Mouse (Mus musculus) liver, embryonic 16.5 days (tissue): ENCODE results near the gene Cnih3. TPM values are rescaled to one million over a fixed set of nuclear protein-coding genes. Genes with fewer than 3 reads are reported as not detected.

Source experiments
- ATAC-seq: fragments of 200-750 bp; cut with Nextera tagmentation; 2 replicates; pipeline ENCODE4 v1.8.0; 2017; ENCODE audit warnings: low read depth, mild to moderate bottlenecking, moderate number of reproducible peaks, moderate library complexity
- H3K27ac ChIP-seq: fragments of 300-500 bp; sonication (generic); 2 replicates; pipeline ENCODE4 v1.5.1; 2014; ENCODE audit warnings: mild to moderate bottlenecking, low read length
- H3K27me3 ChIP-seq: fragments of 300-500 bp; sonication (generic); 2 replicates; pipeline ENCODE4 v1.6.1; 2014; ENCODE audit warnings: low read depth, low read length, mixed read lengths; ENCODE audit not compliant: control insufficient read depth, insufficient read depth
- H3K36me3 ChIP-seq: fragments of 300-500 bp; sonication (generic); 2 replicates; pipeline ENCODE4 v1.6.1; 2014; ENCODE audit warnings: mild to moderate bottlenecking; ENCODE audit not compliant: control insufficient read depth, insufficient read depth
- H3K4me1 ChIP-seq: fragments of 300-500 bp; sonication (generic); 2 replicates; pipeline ENCODE4 v1.6.1; 2014; ENCODE audit warnings: low read depth, low read length, mixed read lengths; ENCODE audit not compliant: control insufficient read depth
- H3K4me2 ChIP-seq: fragments of 300-500 bp; sonication (generic); 2 replicates; pipeline ENCODE4 v1.6.1; 2014; ENCODE audit warnings: low read depth, low read length, mixed read lengths
- H3K4me3 ChIP-seq: fragments of 300-500 bp; sonication (generic); 2 replicates; pipeline ENCODE4 v1.5.1; 2014; ENCODE audit warnings: low read depth, mild to moderate bottlenecking, low read length
- H3K9ac ChIP-seq: fragments of 300-500 bp; sonication (generic); 2 replicates; pipeline ENCODE4 v1.6.1; 2014; ENCODE audit warnings: low read depth, low read length
- H3K9me3 ChIP-seq: fragments of 300-500 bp; sonication (generic); replicated peaks from 2 replicates; pipeline ENCODE4 v1.6.1; 2016; ENCODE audit warnings: low read length; ENCODE audit not compliant: control insufficient read depth
- WGBS: fragments of 180-500 bp; shearing (Covaris S2); extraction: QIAGEN DNeasy Blood & Tissue Kit; methylation state at CpG from one replicate; pipeline ENCODE4 v1.1.7; 2014; ENCODE audit not compliant: insufficient replicate concordance; 5-methylcytosine and 5-hydroxymethylcytosine counted together
- polyA plus RNA-seq: library from polyadenylated mRNA; unstranded; fragments of >200 nt; fragmentation: Nextera tagmentation; extraction: Ambion mirVana; gene quantifications from 2 replicates; pipeline ENCODE4 v1.2.1, GENCODE M21; 2015

Gene Cnih3
- polyA plus RNA-seq, 1 experiment from 2014 or later: not detected

DNA sequence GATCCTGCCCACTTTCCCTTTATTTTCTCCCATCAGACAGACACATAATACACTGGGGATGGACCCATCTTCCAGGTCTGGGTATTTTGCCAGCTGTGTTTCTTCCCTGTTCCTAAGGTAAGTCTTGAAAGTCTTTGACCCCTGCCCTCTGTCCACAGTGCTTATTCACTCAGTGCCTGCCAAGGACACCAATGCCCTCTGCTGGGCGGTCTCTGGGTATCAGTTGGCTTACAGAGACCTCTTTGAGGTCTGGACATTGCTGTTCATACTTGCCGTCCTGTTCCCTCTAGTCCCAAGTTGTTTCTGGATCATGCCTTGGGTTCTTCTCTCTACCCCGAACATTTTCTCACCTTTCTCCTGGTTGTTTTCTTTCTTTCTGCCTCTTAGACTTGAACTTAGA lies 8.3 kb downstream of the Cnih3 start:
- H3K36me3 ChIP-seq: no peaks in the 10 kb centered on the region
- WGBS: 57% methylated on average over 3 of the region's 3 CpGs
- H3K4me3 ChIP-seq: no peak overlapping the region
- H3K27me3 ChIP-seq: peaks cover 15% of the 10 kb centered on the region
- H3K9me3 ChIP-seq: no peaks in the 10 kb centered on the region
- H3K4me2 ChIP-seq: no peak overlapping the region
- H3K4me1 ChIP-seq: no peaks in the 10 kb centered on the region
- no peak overlapping the region for H3K27ac ChIP-seq
- H3K9ac ChIP-seq: no peak overlapping the region
- ATAC-seq: no peak

GRCm38 (mm10) chr1:181364025-181364424 lies 11.6 kb downstream of the Cnih3 start:
- no peaks in the 10 kb centered on the region; the same call in 1 of the 2 replicates for H3K4me1 ChIP-seq
- peaks cover 19% of the 10 kb centered on the region for H3K27me3 ChIP-seq
- no peak overlapping the region for H3K4me3 ChIP-seq
- H3K9me3 ChIP-seq: no peaks in the 10 kb centered on the region
- 49% methylated on average over 4 of the region's 4 CpGs for WGBS
- no peaks in the 10 kb centered on the region for H3K36me3 ChIP-seq
- no peak overlapping the region for H3K27ac ChIP-seq
- no peak overlapping the region for H3K9ac ChIP-seq
- ATAC-seq: no peak
- H3K4me2 ChIP-seq: no peak overlapping the region

- WGBS: 69% methylated on average over 3 of the region's 3 CpGs
- H3K9me3 ChIP-seq: no peaks in the 10 kb centered on the region
- H3K27ac ChIP-seq: no peak overlapping the region
- no peak overlapping the region for H3K9ac ChIP-seq
- H3K27me3 ChIP-seq: peaks cover 23% of the 10 kb centered on the region
- H3K36me3 ChIP-seq: no peaks in the 10 kb centered on the region
- ATAC-seq: no peak
- H3K4me1 ChIP-seq: peaks cover 6% of the 10 kb centered on the region; the same call in 1 of the 2 replicates
- H3K4me3 ChIP-seq: no peak overlapping the region
- H3K4me2 ChIP-seq: no peak overlapping the region
Observed at GRCm38 (mm10) chr1:181365376-181365775, 12.9 kb downstream of the Cnih3 start.

DNA sequence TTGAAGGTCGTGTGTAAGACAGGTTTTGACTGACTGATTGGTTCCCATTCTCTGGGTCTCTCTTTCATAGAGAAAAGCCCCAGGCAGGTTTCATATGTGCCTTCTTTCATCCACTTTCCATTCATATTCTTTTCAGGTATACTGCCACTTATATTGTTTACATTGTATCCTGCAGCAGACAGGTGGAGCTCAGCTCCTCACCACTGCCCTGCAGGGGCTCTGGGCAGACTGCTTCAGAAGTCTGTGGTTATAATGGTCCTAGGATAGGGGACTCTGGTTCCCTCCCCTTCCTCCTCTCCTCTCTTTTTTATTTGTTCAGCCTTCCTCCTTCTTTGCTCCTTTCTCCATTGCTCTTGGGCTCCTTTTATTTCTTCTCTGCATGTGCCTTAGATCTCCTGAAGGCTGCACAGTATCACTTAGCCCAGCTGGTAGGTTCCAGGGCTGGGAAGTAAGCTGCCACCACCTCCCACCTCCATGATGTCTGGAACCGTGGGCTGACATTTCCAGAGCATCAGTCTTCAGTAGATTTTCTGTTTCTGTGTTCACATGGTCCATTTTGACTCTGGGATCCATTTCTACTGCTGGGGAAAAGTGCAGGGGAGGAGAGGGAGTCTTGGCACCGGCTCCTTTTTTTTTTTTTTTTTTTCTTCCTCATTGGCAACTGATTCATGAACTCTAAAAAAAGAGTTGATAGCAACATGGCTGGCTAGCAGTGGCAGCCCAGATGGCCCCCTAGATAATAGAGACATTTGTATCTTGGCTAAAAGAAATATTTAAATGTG lies 16.6 kb downstream of the Cnih3 start:
- H3K4me1 ChIP-seq: peaks cover 18% of the 10 kb centered on the region
- peaks cover 30% of the 10 kb centered on the region for H3K27me3 ChIP-seq
- no peak overlapping the region for H3K4me2 ChIP-seq
- 15% methylated on average over 3 of the region's 3 CpGs for WGBS
- H3K36me3 ChIP-seq: no peaks in the 10 kb centered on the region
- H3K4me3 ChIP-seq: no peak overlapping the region
- H3K9ac ChIP-seq: no peak overlapping the region
- H3K27ac ChIP-seq: no peak overlapping the region
- no peaks in the 10 kb centered on the region for H3K9me3 ChIP-seq
- no peak for ATAC-seq

GRCm38 (mm10) chr1:181370370-181370769 lies 17.9 kb downstream of the Cnih3 start:
- no peak for ATAC-seq
- H3K27me3 ChIP-seq: peaks cover 30% of the 10 kb centered on the region

DNA sequence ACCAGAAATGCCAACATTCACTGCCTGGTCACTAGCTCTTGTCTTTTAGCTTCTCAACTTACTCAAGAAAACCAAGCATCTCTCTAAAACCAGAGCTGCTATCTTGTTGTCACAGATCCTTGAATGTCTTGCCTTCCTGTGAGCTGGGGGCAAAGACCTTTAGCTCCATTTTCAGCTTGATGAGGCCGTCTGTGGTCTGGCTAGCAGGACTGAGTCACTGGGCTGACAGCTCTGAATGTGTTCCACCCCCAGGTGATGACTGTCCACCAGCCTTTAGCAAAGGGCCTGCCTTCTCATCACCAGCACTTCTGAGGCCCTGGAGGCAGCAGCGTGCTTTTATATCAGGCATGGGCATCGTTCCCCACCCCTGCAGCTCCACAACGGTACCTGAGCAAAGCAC lies 18.8 kb downstream of the Cnih3 start:
- peaks cover 30% of the 10 kb centered on the region for H3K4me1 ChIP-seq
- H3K27me3 ChIP-seq: peaks cover 33% of the 10 kb centered on the region
- H3K36me3 ChIP-seq: no peaks in the 10 kb centered on the region
- no peak overlapping the region for H3K4me2 ChIP-seq
- ATAC-seq: no peak
- no peak overlapping the region for H3K4me3 ChIP-seq
- no peak overlapping the region for H3K27ac ChIP-seq
- H3K9ac ChIP-seq: no peak overlapping the region
- 33% methylated on average over 4 of the region's 4 CpGs for WGBS
- H3K9me3 ChIP-seq: no peaks in the 10 kb centered on the region

More at GRCm38 (mm10) chr1:181370370-181370769, 17.9 kb downstream of the Cnih3 start:
- WGBS: 44% methylated on average over 3 of the region's 3 CpGs
- Histone ChIP-seq H3K27ac (no peak overlapping the region), H3K4me1 (peaks cover 29% of the 10 kb centered on the region), H3K9me3 (no peaks in the 10 kb centered on the region), H3K9ac (no peak overlapping the region), H3K36me3 (no peaks in the 10 kb centered on the region), H3K4me3 (no peak overlapping the region), H3K4me2 (no peak overlapping the region)

DNA sequence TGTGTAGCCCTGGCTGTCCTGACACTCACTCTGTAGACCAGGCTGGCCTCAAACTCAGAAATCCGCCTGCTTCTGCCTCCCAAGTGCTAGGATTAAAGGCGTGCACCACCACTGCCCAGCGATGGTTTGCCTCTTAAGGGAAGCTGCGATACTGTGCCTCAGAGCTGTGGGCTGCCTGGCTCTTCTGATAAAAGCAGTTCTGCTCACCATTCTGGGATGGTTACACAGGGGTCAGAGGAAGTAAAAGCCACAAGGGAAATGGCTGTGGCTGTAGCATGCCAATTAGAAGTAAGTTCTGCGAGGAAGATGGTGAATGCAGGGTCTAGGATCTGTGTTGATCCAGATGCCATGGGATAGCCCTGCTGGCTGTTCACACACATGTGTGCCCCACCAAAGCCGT lies 19.9 kb downstream of the Cnih3 start:
- peaks cover 30% of the 10 kb centered on the region for H3K4me1 ChIP-seq

DNA sequence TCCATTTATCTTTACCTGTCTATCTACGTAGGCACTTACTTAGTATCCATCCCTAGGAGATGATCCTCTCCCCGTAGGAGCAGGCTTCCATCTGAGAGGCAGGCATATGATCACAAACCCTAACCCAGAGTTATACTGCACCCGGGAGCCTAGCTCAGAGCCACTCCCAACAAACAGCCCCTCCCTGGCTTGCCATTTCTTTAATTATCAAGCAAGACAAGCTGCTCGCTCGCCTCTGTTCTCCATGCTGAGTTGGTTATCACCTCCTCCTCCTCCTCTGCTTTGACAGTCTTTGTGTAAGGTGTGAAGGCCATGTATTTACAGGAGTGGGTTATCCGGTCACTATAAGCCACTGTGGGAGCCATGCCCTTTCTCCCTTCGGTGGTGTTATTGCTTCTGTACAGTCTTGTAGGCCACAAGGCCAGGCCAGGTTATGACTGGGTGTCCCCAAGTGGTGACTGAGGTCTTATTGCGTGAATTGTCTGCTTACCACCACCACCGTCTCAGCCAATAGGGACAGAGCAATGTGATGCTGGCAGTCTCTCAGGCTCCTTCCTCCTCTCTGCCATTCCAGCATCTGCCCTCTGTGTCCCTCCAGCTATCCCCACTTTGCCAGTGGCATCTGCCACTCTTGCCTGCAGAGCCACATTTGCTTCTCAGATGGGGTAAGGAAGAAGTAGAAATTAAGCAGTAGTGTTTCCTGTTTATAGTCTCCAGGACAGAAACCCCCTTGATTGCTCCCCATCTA lies 22.4 kb downstream of the Cnih3 start:
- peaks cover 24% of the 10 kb centered on the region for H3K4me1 ChIP-seq
- 49% methylated on average over 9 of the region's 9 CpGs for WGBS
- no peak overlapping the region for H3K27ac ChIP-seq
- H3K4me2 ChIP-seq: no peak overlapping the region
- no peak overlapping the region for H3K4me3 ChIP-seq
- ATAC-seq: peak; percentile 70
- H3K36me3 ChIP-seq: no peaks in the 10 kb centered on the region
- H3K27me3 ChIP-seq: peaks cover 10% of the 10 kb centered on the region
- no peak overlapping the region for H3K9ac ChIP-seq
- H3K9me3 ChIP-seq: no peaks in the 10 kb centered on the region

More for the DNA sequence above, 19.9 kb downstream of the Cnih3 start:
- no peaks in the 10 kb centered on the region for H3K36me3 ChIP-seq
- H3K27ac ChIP-seq: no peak overlapping the region
- no peaks in the 10 kb centered on the region for H3K9me3 ChIP-seq
- no peak overlapping the region for H3K9ac ChIP-seq
- 8% methylated on average over 6 of the region's 6 CpGs for WGBS
- H3K4me3 ChIP-seq: no peak overlapping the region
- H3K4me2 ChIP-seq: peak overlapping the region; percentile 12; the same call in 1 of the 2 replicates
- H3K27me3 ChIP-seq: peaks cover 27% of the 10 kb centered on the region
- ATAC-seq: peak; percentile 67

DNA sequence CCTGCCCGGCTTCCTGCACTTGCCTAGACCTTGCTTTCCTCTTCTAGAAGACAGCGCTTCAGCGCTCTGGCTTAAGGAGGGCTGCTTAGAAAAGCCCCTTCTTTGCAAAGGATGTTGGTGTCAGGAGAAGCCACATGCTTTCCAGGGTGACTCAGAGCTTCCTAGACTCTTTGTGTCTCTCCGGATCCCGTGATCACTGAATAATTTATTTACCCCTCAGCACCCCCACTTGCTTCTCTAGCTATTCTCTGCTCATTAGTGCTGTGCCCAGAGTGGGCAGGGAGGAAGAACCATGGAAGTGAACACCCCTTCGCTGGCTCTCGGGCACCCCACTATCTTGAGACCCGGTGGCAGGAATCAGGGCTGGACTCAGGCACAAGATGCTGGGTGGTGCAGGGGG lies 24.0 kb downstream of the Cnih3 start:
- H3K4me3 ChIP-seq: no peak overlapping the region
- 40% methylated on average over 8 of the region's 8 CpGs for WGBS
- no peaks in the 10 kb centered on the region for H3K9me3 ChIP-seq
- H3K27me3 ChIP-seq: peaks cover 4% of the 10 kb centered on the region
- no peak for ATAC-seq
- H3K4me1 ChIP-seq: peaks cover 24% of the 10 kb centered on the region
- H3K4me2 ChIP-seq: no peak overlapping the region
- H3K36me3 ChIP-seq: no peaks in the 10 kb centered on the region
- no peak overlapping the region for H3K9ac ChIP-seq
- no peak overlapping the region for H3K27ac ChIP-seq
